In the genomic region with DNA sequence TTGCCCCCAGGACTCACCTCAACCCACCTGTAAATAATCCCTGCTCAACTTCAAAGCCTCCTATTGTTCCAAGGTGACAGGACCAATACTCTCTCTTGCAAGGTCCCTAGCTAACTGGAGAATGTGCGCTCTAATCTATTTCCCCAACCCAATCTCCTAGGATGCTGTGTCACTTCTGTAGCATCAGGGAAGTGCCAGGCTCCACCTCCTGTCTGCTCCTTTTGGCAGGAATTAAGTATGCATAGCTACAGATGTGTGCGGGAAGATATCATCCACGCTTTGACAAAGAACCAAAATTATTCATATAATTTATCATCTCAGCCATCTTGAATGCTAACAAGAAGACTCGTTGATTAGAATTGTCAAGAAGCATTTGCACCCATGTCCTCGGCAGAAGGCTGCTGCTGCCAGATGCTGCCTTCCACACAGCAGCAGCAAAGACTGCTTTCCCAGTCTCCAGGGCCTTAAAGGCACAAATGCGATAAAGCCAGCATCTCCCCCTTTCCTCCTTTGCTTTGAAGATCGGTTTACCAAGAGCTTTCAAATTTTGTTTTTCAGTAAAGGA, we compare ENCODE assay signal across 23 mouse cellular contexts.
A peak's percentile ranks its signal among the peaks of the same experiment; 100 is the strongest.
DNase-seq lines count a peak whose midpoint lies in the region; ATAC-seq lines count a peak whose summit lies in the region.
"Had no signal": no experiment of that assay in that cellular context is flagged by ENCODE, and none has a peak within 500 bp of the region (broad histone marks: within the 10 kb centered on the region; RNA-seq: fewer than 3 reads in every experiment).

No protein-coding gene starts in this region.

- no peak for DNase-seq in forebrain, embryonic 11.5 days (ENCODE audit: low spot score)
- peak; percentile 6 for DNase-seq in right cerebral cortex, adult 18-20 months
- DNase-seq in right cerebral cortex, postnatal 4 days = no peak
- peak; percentile 39 for DNase-seq in brain, embryonic 18.5 days (ENCODE audit: low read depth, low spot score)
- no peak for DNase-seq in frontal cortex, postnatal 36 days (ENCODE audit: low spot score in 2 of 2)
- DNase-seq in left cerebral cortex, postnatal 4 days = no peak
- DNase-seq: adrenal gland, adult 2 months; adrenal gland, postnatal 14 days; cerebellum, adult 11-12 months; cerebellum, adult 8-10 months; cerebellum, postnatal 10 days; cerebellum, postnatal 36 days; gastrocnemius, postnatal 10 days; gastrocnemius, postnatal 36 days; heart, adult 2 months; kidney, adult 2 months had no signal

- H3K4me1 ChIP-seq in forebrain, embryonic 15.5 days = no peaks in the 10 kb centered on the region
- no peaks in the 10 kb centered on the region for H3K4me1 ChIP-seq in forebrain, embryonic 11.5 days (replicated peaks; ENCODE audit: control insufficient read depth, insufficient read depth, low read length)
- H3K4me1 ChIP-seq: heart, embryonic 10.5 days; heart, embryonic 13.5 days; hindbrain, embryonic 12.5 days; hindbrain, embryonic 15.5 days had no signal

- H3K4me3 ChIP-seq in forebrain, embryonic 15.5 days = no peak overlapping the region
- H3K4me3 ChIP-seq in forebrain, embryonic 11.5 days (ENCODE audit: low read depth, low read length) = no peak overlapping the region
- H3K4me3 ChIP-seq: heart, adult 2 months; heart, embryonic 10.5 days; heart, embryonic 13.5 days; hindbrain, embryonic 12.5 days; hindbrain, embryonic 15.5 days had no signal

- intact Hi-C loops in left cerebral cortex, postnatal 4 days (cut with DNase I) = no loop called here

- WGBS in forebrain, embryonic 15.5 days = 69% methylated on average over 7 of the region's 7 CpGs
- 85% methylated on average over 7 of the region's 7 CpGs for WGBS in forebrain, embryonic 11.5 days

- no peaks in the 10 kb centered on the region for H3K9me3 ChIP-seq in forebrain, embryonic 15.5 days
- no peaks in the 10 kb centered on the region for H3K9me3 ChIP-seq in forebrain, embryonic 11.5 days (ENCODE audit: control insufficient read depth, low read length)
- H3K9me3 ChIP-seq: heart, embryonic 10.5 days; heart, embryonic 13.5 days; hindbrain, embryonic 12.5 days; hindbrain, embryonic 15.5 days had no signal

- no peaks in the 10 kb centered on the region for H3K36me3 ChIP-seq in forebrain, embryonic 15.5 days
- H3K36me3 ChIP-seq in forebrain, embryonic 11.5 days (ENCODE audit: control insufficient read depth, insufficient read depth, low read length) = no peaks in the 10 kb centered on the region
- H3K36me3 ChIP-seq: heart, embryonic 10.5 days; heart, embryonic 13.5 days; hindbrain, embryonic 12.5 days; hindbrain, embryonic 15.5 days had no signal

- no peak overlapping the region for H3K9ac ChIP-seq in forebrain, embryonic 15.5 days (replicated peaks)
- H3K9ac ChIP-seq in forebrain, embryonic 11.5 days (ENCODE audit: low read length) = no peak overlapping the region
- H3K9ac ChIP-seq: heart, embryonic 13.5 days; hindbrain, embryonic 12.5 days; hindbrain, embryonic 15.5 days had no signal

- ATAC-seq in forebrain, embryonic 15.5 days (replicated peaks) = peak; percentile 75; the same call in 1 of the 2 replicates
- no peak for ATAC-seq in forebrain, embryonic 11.5 days (replicated peaks; ENCODE audit: low FRiP score)
- ATAC-seq: CD4-positive, CD25-positive, alpha-beta regulatory T cell, adult 4 months; intestine, postnatal 0 days had no signal

- no peaks in the 10 kb centered on the region for H3K27me3 ChIP-seq in forebrain, embryonic 15.5 days
- H3K27me3 ChIP-seq in forebrain, embryonic 11.5 days (ENCODE audit: control insufficient read depth, insufficient read depth, low read length) = no peaks in the 10 kb centered on the region
- H3K27me3 ChIP-seq: heart, embryonic 13.5 days; hindbrain, embryonic 12.5 days; hindbrain, embryonic 15.5 days had no signal

- H3K27ac ChIP-seq in forebrain, embryonic 15.5 days (replicated peaks) = peak overlapping the region; percentile 47; the same call in 1 of the 2 replicates
- H3K27ac ChIP-seq in forebrain, embryonic 11.5 days (ENCODE audit: low read depth, low read length) = no peak overlapping the region
- H3K27ac ChIP-seq: heart, adult 2 months; heart, embryonic 10.5 days; heart, embryonic 13.5 days; hindbrain, embryonic 12.5 days; hindbrain, embryonic 15.5 days had no signal

- no peak overlapping the region for H3K4me2 ChIP-seq in forebrain, embryonic 15.5 days (replicated peaks)
- no peak overlapping the region for H3K4me2 ChIP-seq in forebrain, embryonic 11.5 days (ENCODE audit: low read depth, low read length, severe bottlenecking)
- H3K4me2 ChIP-seq: heart, embryonic 13.5 days; hindbrain, embryonic 12.5 days; hindbrain, embryonic 15.5 days had no signal

Comparison
In these comparisons a context has a peak if more than half of its experiments do, and no peak if none do; other contexts are left out.
1. DNase-seq: peak in right cerebral cortex, adult 18-20 months (single experiment) and brain, embryonic 18.5 days (single experiment); none in forebrain, embryonic 11.5 days (single experiment), right cerebral cortex, postnatal 4 days (single experiment), frontal cortex, postnatal 36 days (0 of 2) and left cerebral cortex, postnatal 4 days (single experiment).